Mouse (Mus musculus): ENCODE measurements around the gene Zfp322a. TPM values are rescaled to one million over a fixed set of nuclear protein-coding genes. Genes with fewer than 3 reads are reported as not detected.
"Not testable (repeated sequence)": the region's sequence is repeated elsewhere in the genome, so short reads cannot be mapped to it uniquely, and the experiment has no call there.

Zfp322a gene
- polyA plus RNA-seq, 1 experiment: 14.6 TPM

DNA sequence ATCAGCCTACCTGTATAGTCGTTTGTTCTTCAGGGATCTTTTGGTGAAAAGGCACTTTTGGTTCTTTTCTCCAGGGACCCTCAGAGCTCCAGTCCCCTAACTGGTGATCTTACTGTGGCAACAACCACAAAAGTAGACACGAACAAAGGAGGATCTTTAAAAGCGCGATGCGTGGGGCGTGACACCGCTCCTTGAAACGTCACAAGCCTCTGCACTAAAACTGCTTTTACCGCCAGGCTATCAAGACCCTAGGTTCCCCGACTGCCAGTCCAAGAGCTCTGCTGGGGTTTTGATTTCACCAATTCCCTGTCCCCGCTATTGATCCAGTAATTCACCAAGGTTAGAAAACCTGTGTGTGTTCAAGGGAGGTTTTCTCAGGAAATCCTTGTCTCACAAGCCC is 59.0 kb downstream of the Zfp322a start:
- no peak for TF ChIP-seq CTCF (IDR thresholded peaks at IDR 0.05; ENCODE audit: borderline replicate concordance, insufficient read depth, low read depth, low read length)
- no peak for TF ChIP-seq POLR2A (IDR thresholded peaks at IDR 0.05; ENCODE audit: borderline replicate concordance, insufficient read depth, low read length)
- no peak overlapping the region for H3K4me3 ChIP-seq (replicated peaks; ENCODE audit: insufficient read depth, low read depth, low read length)
- peaks cover 4% of the 10 kb centered on the region; the same call in 1 of the 2 replicates for H3K27me3 ChIP-seq (ENCODE audit: control insufficient read depth, insufficient read depth, low read length)
- no peak for DNase-seq
- H3K27ac ChIP-seq (ENCODE audit: insufficient read depth, low read length): no peak overlapping the region
- 14% methylated on average over 11 of the region's 11 CpGs for WGBS
- no peaks in the 10 kb centered on the region for H3K4me1 ChIP-seq (ENCODE audit: control insufficient read depth, insufficient read depth, low read length)

GRCm38 (mm10) chr13:23309495-23310011 is 59.5 kb downstream of the Zfp322a start:
- TF ChIP-seq CTCF (IDR thresholded peaks at IDR 0.05; ENCODE audit: borderline replicate concordance, insufficient read depth, low read depth, low read length) (no peak), POLR2A (IDR thresholded peaks at IDR 0.05; ENCODE audit: borderline replicate concordance, insufficient read depth, low read length) (no peak)
- no peak for DNase-seq
- no peak overlapping the region for H3K4me3 ChIP-seq (replicated peaks; ENCODE audit: insufficient read depth, low read depth, low read length)
- H3K27ac ChIP-seq (ENCODE audit: insufficient read depth, low read length): no peak overlapping the region
- H3K27me3 ChIP-seq (ENCODE audit: control insufficient read depth, insufficient read depth, low read length): peaks cover 4% of the 10 kb centered on the region; the same call in 1 of the 2 replicates
- H3K4me1 ChIP-seq (ENCODE audit: control insufficient read depth, insufficient read depth, low read length): no peaks in the 10 kb centered on the region
- WGBS: 3% methylated on average over 28 of the region's 28 CpGs

DNA sequence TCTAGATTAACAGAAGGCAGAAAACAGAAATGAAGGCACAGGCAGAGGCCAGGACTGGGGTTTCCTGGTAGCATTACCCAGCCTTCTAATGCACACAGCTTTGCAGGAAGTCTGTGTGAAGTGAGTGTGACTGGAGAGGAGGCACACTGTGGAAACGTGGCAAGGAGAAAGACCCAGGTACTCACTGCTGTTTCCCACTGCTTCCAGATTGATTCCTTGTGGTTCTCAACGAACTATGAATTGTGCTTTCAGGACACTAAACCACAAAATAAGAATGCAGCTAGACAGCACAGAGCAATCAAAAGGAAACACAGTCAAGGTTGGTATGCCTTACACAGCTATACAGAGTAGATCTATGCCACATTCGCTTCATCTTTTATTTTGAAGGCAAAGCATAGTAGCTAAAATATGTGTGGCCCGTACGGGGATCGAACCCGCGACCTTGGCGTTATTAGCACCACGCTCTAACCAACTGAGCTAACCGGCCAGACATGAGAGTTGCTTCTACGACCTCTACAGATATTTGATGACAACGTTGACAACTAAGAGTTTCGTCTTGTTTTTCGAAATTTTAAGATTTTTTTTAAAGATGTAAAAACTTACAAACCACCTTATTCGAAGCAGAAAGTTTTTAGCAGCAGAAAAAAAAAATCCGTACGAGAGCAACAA is 60.2 kb downstream of the Zfp322a start:
- WGBS: 10% methylated on average over 18 of the region's 18 CpGs
- H3K27me3 ChIP-seq (ENCODE audit: control insufficient read depth, insufficient read depth, low read length); H3K4me1 ChIP-seq (ENCODE audit: control insufficient read depth, insufficient read depth, low read length); H3K4me3 ChIP-seq (replicated peaks; ENCODE audit: insufficient read depth, low read depth, low read length); DNase-seq; H3K27ac ChIP-seq (ENCODE audit: insufficient read depth, low read length): not testable (repeated sequence)

DNA sequence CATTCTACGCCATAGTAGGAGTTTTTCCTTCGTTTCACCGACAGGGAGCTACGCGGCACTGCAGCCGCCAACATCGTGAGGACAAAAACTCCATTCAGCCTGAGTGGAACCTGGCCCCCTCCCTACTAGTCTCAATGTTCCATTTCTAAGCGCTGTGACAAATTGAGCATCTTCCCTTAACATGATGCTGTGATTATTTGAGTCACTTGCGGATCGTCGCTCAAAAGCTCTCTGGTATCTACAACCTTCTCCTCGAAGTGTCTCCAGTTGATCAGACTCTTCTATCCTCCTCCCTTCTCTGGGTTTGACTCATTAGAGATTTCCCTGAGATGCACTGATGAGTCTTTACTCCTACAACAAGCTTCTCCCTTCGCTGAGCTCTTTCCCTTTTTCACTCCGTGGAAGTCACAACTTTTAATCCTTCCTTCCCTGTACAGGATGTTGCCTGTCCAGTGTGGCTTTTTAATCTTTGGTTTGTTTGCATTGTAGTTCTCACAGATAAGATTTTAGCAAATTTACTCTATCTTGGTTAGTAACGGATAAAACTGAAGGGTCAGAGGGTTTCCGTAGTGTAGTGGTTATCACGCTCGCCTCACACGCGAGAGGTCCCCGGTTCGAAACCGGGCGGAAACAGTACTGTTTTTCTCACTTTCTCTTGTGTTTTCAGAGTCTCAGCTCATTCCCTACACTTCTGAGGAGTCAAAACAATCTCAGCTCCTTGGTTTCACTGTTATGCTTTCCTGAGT is 61.8 kb downstream of the Zfp322a start:
- TF ChIP-seq CTCF (IDR thresholded peaks at IDR 0.05; ENCODE audit: borderline replicate concordance, insufficient read depth, low read depth, low read length): no peak
- no peak for TF ChIP-seq POLR2A (IDR thresholded peaks at IDR 0.05; ENCODE audit: borderline replicate concordance, insufficient read depth, low read length)
- H3K27me3 ChIP-seq (ENCODE audit: control insufficient read depth, insufficient read depth, low read length): peaks cover 4% of the 10 kb centered on the region; the same call in 1 of the 2 replicates
- no peak overlapping the region for H3K27ac ChIP-seq (ENCODE audit: insufficient read depth, low read length)
- no peak for DNase-seq
- H3K4me3 ChIP-seq (replicated peaks; ENCODE audit: insufficient read depth, low read depth, low read length): no peak overlapping the region
- WGBS: 13% methylated on average over 24 of the region's 24 CpGs
- no peaks in the 10 kb centered on the region for H3K4me1 ChIP-seq (ENCODE audit: control insufficient read depth, insufficient read depth, low read length)

DNA sequence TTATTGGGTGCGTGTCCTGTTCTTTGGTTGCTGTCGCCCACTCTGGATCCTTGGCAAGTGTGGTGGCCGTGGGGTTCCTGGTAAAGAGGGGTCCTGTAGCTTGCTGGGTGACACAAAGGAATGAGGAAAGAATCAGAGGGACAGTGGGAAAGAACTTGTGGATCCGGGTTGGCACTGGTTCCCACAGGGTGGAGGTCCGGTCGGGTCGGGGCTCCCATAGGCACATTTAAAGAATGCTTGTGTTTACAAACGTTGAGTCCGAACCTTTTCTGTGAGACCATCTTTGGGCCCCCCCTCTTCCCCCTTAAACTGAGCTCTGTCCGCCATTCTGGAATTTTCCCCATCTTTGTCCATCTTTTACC is 62.3 kb downstream of the Zfp322a start:
- WGBS: 26% methylated on average over 10 of the region's 10 CpGs
- Histone ChIP-seq H3K27ac (ENCODE audit: insufficient read depth, low read length) (no peak overlapping the region), H3K27me3 (ENCODE audit: control insufficient read depth, insufficient read depth, low read length) (peaks cover 4% of the 10 kb centered on the region; the same call in 1 of the 2 replicates), H3K4me1 (ENCODE audit: control insufficient read depth, insufficient read depth, low read length) (no peaks in the 10 kb centered on the region), H3K4me3 (replicated peaks; ENCODE audit: insufficient read depth, low read depth, low read length) (no peak overlapping the region)
- no peak for DNase-seq
- TF ChIP-seq POLR2A (IDR thresholded peaks at IDR 0.05; ENCODE audit: borderline replicate concordance, insufficient read depth, low read length) (no peak), CTCF (IDR thresholded peaks at IDR 0.05; ENCODE audit: borderline replicate concordance, insufficient read depth, low read depth, low read length) (no peak)

Other genes with a start within 250 kb of the Zfp322a start
- gene Vmn1r218, start 236.1 kb downstream of the Zfp322a start, polyA plus RNA-seq (2012; rRNA removed): not detected in 2 replicates
- not detected in 2 replicates for gene Vmn1r219, start 209.9 kb downstream of the Zfp322a start, polyA plus RNA-seq (2012; rRNA removed)
- gene Vmn1r220, start 181.2 kb downstream of the Zfp322a start, polyA plus RNA-seq (2012; rRNA removed): not detected in 2 replicates
- gene Vmn1r221, start 155.1 kb downstream of the Zfp322a start, polyA plus RNA-seq (2012; rRNA removed): not detected in 2 replicates
- not detected in 2 replicates for gene Vmn1r222, start 133.3 kb downstream of the Zfp322a start, polyA plus RNA-seq (2012; rRNA removed)
- not detected in 2 replicates for gene Vmn1r223, start 122.1 kb downstream of the Zfp322a start, polyA plus RNA-seq (2012; rRNA removed)
- 9.8 and 10.7 TPM in 2 replicates for gene Abt1, start 54.7 kb upstream of the Zfp322a start, polyA plus RNA-seq (2012; rRNA removed)
- 0.21 and 0.32 TPM in 2 replicates for gene Btn1a1, start 96.7 kb upstream of the Zfp322a start, polyA plus RNA-seq (2012; rRNA removed)
- 0.20 and 0.21 TPM in 2 replicates for gene Btn2a2, start 119.6 kb upstream of the Zfp322a start, polyA plus RNA-seq (2012; rRNA removed)
- 33.0 and 35.8 TPM in 2 replicates for gene Hist1h4h, start 161.8 kb upstream of the Zfp322a start, polyA plus RNA-seq (2012; rRNA removed)
- gene Hist1h2af, start 164.7 kb upstream of the Zfp322a start, polyA plus RNA-seq (2012; rRNA removed): 0.60 and 2.4 TPM in 2 replicates
- 0.29 TPM in 1 of 2 replicates, not detected in the other for gene Hist1h3g, start 166.2 kb upstream of the Zfp322a start, polyA plus RNA-seq (2012; rRNA removed)
- 0.33 and 0.34 TPM in 2 replicates for gene Hist1h2bh, start 174.2 kb upstream of the Zfp322a start, polyA plus RNA-seq (2012; rRNA removed)
- gene Hist1h3f, start 174.8 kb upstream of the Zfp322a start, polyA plus RNA-seq (2012; rRNA removed): 0.32 and 0.33 TPM in 2 replicates
- 4.7 and 7.0 TPM in 2 replicates for gene Hist1h4f, start 182.4 kb upstream of the Zfp322a start, polyA plus RNA-seq (2012; rRNA removed)
- 0.05 and 0.14 TPM in 2 replicates for gene Hist1h1d, start 184.1 kb upstream of the Zfp322a start, polyA plus RNA-seq (2012; rRNA removed)
- gene Hist1h3e, start 193.2 kb upstream of the Zfp322a start, polyA plus RNA-seq (2012; rRNA removed): 1.5 and 3.2 TPM in 2 replicates
- 0.33 and 0.60 TPM in 2 replicates for gene Hist1h2ae, start 202.0 kb upstream of the Zfp322a start, polyA plus RNA-seq (2012; rRNA removed)
- gene Hist1h2bg, start 202.2 kb upstream of the Zfp322a start, polyA plus RNA-seq (2012; rRNA removed): 7.3 and 9.3 TPM in 2 replicates
- gene Hist1h2bf, start 205.0 kb upstream of the Zfp322a start, polyA plus RNA-seq (2012; rRNA removed): 0.65 and 0.98 TPM in 2 replicates
- gene Hist1h2ad, start 205.2 kb upstream of the Zfp322a start, polyA plus RNA-seq (2012; rRNA removed): 1.2 and 1.9 TPM in 2 replicates
- gene Hist1h3d, start 206.6 kb upstream of the Zfp322a start, polyA plus RNA-seq (2012; rRNA removed): 2.0 and 2.8 TPM in 2 replicates
- gene Hist1h4d, start 212.4 kb upstream of the Zfp322a start, polyA plus RNA-seq (2012; rRNA removed): 5.8 and 8.0 TPM in 2 replicates